Mouse (Mus musculus): Measurements from ENCODE around the gene Acta2. TPM values are rescaled to one million over a fixed set of nuclear protein-coding genes. Genes with fewer than 3 reads are reported as not detected.

Gene Acta2
- total RNA-seq, 2 experiments from 2014 or later = 53.5 to 73.3 TPM

DNA sequence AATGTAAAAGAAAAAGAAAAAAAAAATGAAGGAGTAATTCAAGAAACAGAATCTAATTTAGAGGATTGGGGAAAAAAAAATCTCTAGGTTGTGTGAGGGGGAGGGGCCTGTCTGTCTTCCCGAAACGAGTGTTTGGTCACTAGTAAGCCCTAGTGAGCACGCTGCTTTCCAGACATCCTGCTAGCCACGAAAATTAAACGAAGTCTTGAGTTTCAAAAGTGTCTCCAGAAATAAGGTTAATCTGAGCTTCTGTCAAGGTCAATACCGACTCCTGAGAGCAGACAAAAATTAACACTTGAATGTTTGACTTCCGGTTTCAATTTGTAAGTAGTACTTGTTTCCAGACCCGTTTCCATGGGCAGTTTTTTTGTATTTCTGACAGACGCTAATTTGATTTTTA, 62.2 kb downstream of the Acta2 start:
- no peak for DNase-seq (ENCODE audit: low spot score in 2 of 2)

DNA sequence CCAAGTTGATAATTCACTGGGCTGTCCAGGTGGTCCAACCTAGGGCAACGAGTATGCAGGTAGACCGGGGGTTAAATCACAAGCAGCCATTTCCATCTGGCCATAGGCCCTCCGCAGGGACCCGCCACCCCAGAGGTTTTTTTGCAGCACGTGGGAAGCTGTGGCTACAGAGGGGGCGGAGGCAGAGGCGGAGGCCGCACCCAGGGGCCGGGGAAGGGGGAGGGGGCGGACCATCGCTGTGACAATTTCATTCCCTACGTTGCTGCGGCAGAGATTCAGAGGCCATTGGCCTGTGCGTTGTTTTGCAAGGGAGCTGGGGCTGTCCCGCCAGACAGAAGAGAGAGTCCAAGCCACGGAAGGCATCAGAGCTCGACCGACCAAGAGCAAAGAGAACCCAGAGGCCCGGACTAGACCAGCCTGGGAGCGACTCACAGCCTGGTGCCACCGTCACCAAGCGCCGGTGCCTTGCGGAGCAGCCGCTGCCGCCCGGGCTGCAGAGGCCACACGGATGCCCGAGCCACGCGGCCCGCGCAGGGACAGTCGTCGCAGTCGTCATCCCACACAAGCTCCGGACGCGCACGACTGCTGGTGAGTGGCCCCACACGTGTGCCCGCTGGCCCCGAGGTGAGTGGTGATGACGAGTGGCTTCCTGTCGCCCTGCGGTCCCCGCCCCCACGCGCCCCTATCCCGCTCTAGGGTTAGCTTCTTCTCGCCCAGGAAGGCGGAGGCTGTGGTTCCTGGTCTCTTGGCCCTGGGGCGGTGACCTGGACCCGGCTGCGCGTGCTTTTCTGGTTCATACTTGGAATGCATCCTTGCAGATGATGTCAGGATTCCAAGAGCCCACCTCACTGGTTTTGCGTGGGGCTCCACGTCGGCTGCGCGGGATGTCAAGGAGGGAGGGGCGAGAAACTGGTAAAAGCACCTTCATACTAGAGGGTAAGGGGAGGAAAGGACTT, 63.1 kb downstream of the Acta2 start, which contains the start of gene Stambpl1:
TSS of gene Stambpl1 (plus strand) at position 222 of the 956 bp plus-strand sequence.
- DNase-seq (ENCODE audit: low spot score in 2 of 2) = peak; percentile 38 to 55

DNA sequence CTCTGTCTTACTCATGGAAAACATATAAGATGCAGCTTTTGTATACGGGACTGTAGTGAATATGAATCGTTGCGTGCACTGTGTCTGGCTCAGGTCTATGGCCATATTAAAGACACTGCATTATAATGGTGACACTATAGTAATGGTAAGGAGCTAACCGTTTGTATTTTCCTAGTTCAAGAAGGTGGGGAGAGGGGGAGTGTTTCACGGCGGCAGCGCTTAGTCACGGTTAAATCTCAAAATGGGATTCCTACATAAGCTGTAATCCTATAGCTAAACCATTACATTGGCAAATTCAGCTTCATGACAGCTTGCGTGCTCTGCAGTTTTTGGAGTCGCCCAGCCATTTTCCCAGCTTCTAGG, 63.8 kb downstream of the Acta2 start:
- DNase-seq (ENCODE audit: low spot score in 2 of 2) = no peak

Other genes with a start within 250 kb of the Acta2 start
- gene Lipk, start 247.3 kb downstream of the Acta2 start, total RNA-seq (2021) = under 1 TPM; 0.36 to 0.56 TPM
- gene Lipn, start 188.2 kb downstream of the Acta2 start, total RNA-seq (2021) = not detected
- under 1 TPM in 1 of 2 experiments, not detected in 1; 0.11 TPM for gene Lipm, start 154.7 kb downstream of the Acta2 start, total RNA-seq (2021)
- under 1 TPM in 1 of 2 experiments, not detected in 1; 0.20 TPM for gene Ankrd22, start 89.5 kb downstream of the Acta2 start, total RNA-seq (2021)
- 1 to 10 TPM; 7.5 to 8.3 TPM for gene Stambpl1, start 63.4 kb downstream of the Acta2 start, total RNA-seq (2021)
- 1 to 10 TPM; 5.1 to 9.9 TPM for gene Fas, start 35.1 kb upstream of the Acta2 start, total RNA-seq (2021)
- gene Ch25h, start 219.6 kb upstream of the Acta2 start, total RNA-seq (2021) = not detected

Measured in adrenal gland, postnatal 4 days (tissue).